Mouse (Mus musculus) embryonic fibroblast, embryonic 13.5 days (primary cell): ENCODE measurements at regions not wholly inside any gene's neighbourhood (a gene's known extent, or its start where the extent isn't known, plus 50 kb on each side); places are given as distances from the start of the nearest gene placed in this dataset.
A peak's percentile ranks its signal among the peaks of the same experiment; 100 is the strongest.

Experiments
- CTCF ChIP-seq: IDR thresholded peaks from 2 replicates; pipeline ENCODE4 v1.5.1; 2011; ENCODE audit warnings: mild to moderate bottlenecking, control low read depth, low read length, moderate library complexity, borderline replicate concordance; ENCODE audit not compliant: insufficient read depth
- POLR2A ChIP-seq: IDR thresholded peaks from 2 replicates; pipeline ENCODE4 v1.6.1; 2011; ENCODE audit warnings: low read depth, mild to moderate bottlenecking, control low read depth, low read length, moderate library complexity

DNA sequence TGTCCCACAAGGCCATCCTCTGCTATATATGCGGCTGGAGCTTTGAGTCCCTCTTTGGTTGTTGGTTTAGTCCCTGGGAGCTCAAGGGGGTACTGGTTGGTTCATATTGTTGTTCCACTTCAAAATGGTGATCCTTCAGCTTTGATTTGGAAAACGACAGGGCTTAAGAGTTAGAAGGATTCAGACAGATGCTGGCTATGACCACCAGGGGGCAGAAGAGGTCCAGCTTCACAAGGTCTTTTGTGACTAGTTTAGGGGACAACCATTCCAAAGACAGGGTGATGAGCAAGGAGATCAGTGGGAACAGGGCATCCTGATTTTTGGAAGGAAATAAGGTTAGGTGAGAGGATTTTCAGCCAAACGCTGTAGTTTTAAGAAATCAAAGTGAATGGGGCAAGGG, 399.9 kb upstream of the Igfbp7 start:
- TF ChIP-seq CTCF (0 out of 2 replicates have a peak, but pooled peaks have one; percentile 30), POLR2A (no peak)
